Mouse (Mus musculus): Measurements from ENCODE around the gene Rsph1. TPM values are rescaled to one million over a fixed set of nuclear protein-coding genes. Genes with fewer than 3 reads are reported as not detected.

Rsph1 gene
- 3.3 and 3.4 TPM in 2 replicates for total RNA-seq (2023)

GRCm38 (mm10) chr17:31276922-31277918 lies at the start of gene Rsph1:
Gene Rsph1 (minus strand): TSS chr17:31277383.

GRCm38 (mm10) chr17:31286492-31286891 lies 9.3 kb upstream of the Rsph1 start, which contains the start of gene Slc37a1:
Gene Slc37a1 (plus strand): TSS chr17:31286792.

DNA sequence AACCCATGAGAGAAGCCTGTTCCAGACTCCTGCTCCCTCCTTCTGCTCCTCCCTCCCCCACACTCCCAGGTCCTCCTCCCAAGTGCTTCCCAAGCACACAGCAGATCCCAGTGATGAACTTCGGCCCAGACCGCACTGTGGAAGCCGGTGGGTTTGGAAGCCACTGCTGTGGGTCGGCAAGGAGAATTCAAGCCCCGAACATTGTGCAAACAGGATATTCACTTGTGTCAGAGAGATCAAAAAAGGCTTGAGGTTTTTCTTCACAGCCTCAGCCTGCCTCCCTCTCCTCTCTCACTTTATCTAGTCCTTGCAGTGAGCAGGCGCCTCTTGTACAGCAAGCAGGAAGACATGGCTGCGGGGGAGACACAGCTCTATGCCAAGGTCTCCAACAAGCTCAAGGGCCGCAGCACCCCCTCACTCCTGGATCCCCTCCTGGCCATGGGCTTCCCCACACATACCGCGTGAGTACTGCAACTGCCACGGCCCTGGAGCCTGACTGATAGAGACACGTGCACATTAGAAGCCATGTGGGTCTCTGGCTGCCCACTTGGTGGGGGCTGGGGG lies 69.3 kb downstream of the Rsph1 start, which contains the start of gene Ubash3a:
Ubash3a (plus strand) TSS at position 103 of the 564 bp plus-strand sequence.

Other genes with a start within 250 kb of the Rsph1 start
- 64.8 and 82.2 TPM in 2 replicates for gene Abcg1, start 219.7 kb downstream of the Rsph1 start, total RNA-seq (2023)
- not detected in 2 replicates for gene Tff3, start 147.7 kb downstream of the Rsph1 start, total RNA-seq (2023)
- not detected in 2 replicates for gene Tff2, start 133.1 kb downstream of the Rsph1 start, total RNA-seq (2023)
- gene Tff1, start 112.1 kb downstream of the Rsph1 start, total RNA-seq (2023), result not detected in 2 replicates
- gene Tmprss3, start 78.4 kb downstream of the Rsph1 start, total RNA-seq (2023), result 1.7 and 2.9 TPM in 2 replicates
- gene Ubash3a, start 69.5 kb downstream of the Rsph1 start, total RNA-seq (2023), result 4.2 and 5.4 TPM in 2 replicates
- 28.5 and 37.9 TPM in 2 replicates for gene Slc37a1, start 9.4 kb upstream of the Rsph1 start, total RNA-seq (2023)
- gene Pde9a, start 108.8 kb upstream of the Rsph1 start, total RNA-seq (2023), result 1.2 TPM in 1 of 2 replicates, not detected in the other
- 7.3 and 16.8 TPM in 2 replicates for gene Wdr4, start 242.6 kb upstream of the Rsph1 start, total RNA-seq (2023)
- 84.2 and 91.2 TPM in 2 replicates for gene Ndufv3, start 242.7 kb upstream of the Rsph1 start, total RNA-seq (2023)